In genomic region chr7:25218705-25219415, GRCm38 (mm10) we compare ENCODE assay signal across 8 mouse cellular contexts. TPM values are rescaled to one million over a fixed set of nuclear protein-coding genes. Genes with fewer than 3 reads are reported as not detected.
A peak's percentile ranks its signal among the peaks of the same experiment; 100 is the strongest.
DNase-seq lines count a peak whose midpoint lies in the region; ATAC-seq lines count a peak whose summit lies in the region.

No protein-coding gene starts in this region.

- H3K36me3 ChIP-seq in forebrain, embryonic 15.5 days: 0 out of 2 replicates have a peak, but pooled peaks cover 9% of the 10 kb centered on the region
- peaks cover 3% of the 10 kb centered on the region; the same call in 1 of the 2 replicates for H3K36me3 ChIP-seq in intestine, embryonic 16.5 days (ENCODE audit: control insufficient read depth, insufficient read depth, low read length)
- H3K36me3 ChIP-seq in liver, embryonic 16.5 days (ENCODE audit: control insufficient read depth, insufficient read depth): peaks cover 32% of the 10 kb centered on the region
- peaks cover 4% of the 10 kb centered on the region for H3K36me3 ChIP-seq in neural tube, embryonic 12.5 days

- no peaks in the 10 kb centered on the region for H3K27me3 ChIP-seq in forebrain, embryonic 15.5 days
- no peaks in the 10 kb centered on the region for H3K27me3 ChIP-seq in intestine, embryonic 16.5 days (replicated peaks; ENCODE audit: control insufficient read depth, insufficient read depth, low read length)
- no peaks in the 10 kb centered on the region for H3K27me3 ChIP-seq in liver, embryonic 16.5 days (ENCODE audit: control insufficient read depth, insufficient read depth, low read depth, low read length)
- no peaks in the 10 kb centered on the region for H3K27me3 ChIP-seq in neural tube, embryonic 12.5 days (replicated peaks)

- no peak for ATAC-seq in forebrain, embryonic 15.5 days (replicated peaks)
- ATAC-seq in intestine, embryonic 16.5 days: peak; percentile 8
- ATAC-seq in liver, embryonic 16.5 days (ENCODE audit: low read depth): peak; percentile 9
- ATAC-seq in neural tube, embryonic 12.5 days (ENCODE audit: low FRiP score, low read depth): peak; percentile 25

- peak overlapping the region; percentile 57 for H3K9ac ChIP-seq in forebrain, embryonic 15.5 days (replicated peaks)
- H3K9ac ChIP-seq in intestine, embryonic 16.5 days (ENCODE audit: low read depth, low read length): peak overlapping the region; percentile 82
- H3K9ac ChIP-seq in liver, embryonic 16.5 days (ENCODE audit: low read depth, low read length): peak overlapping the region; percentile 91
- H3K9ac ChIP-seq in neural tube, embryonic 12.5 days: peak overlapping the region; percentile 64

- WGBS in forebrain, embryonic 15.5 days: under 1% methylated on average over 53 of the region's 53 CpGs
- under 1% methylated on average over 53 of the region's 53 CpGs for WGBS in intestine, embryonic 16.5 days
- WGBS in liver, embryonic 16.5 days (ENCODE audit: insufficient replicate concordance): under 1% methylated on average over 53 of the region's 53 CpGs
- WGBS in neural tube, embryonic 12.5 days: under 1% methylated on average over 53 of the region's 53 CpGs

- DNase-seq in kidney, adult 11 months: peak; percentile 53
- DNase-seq in kidney, adult 9 months: no peak
- peak; percentile 53 to 57 for DNase-seq in cerebellum, adult 18-20 months
- DNase-seq in thymus, adult 18-20 months: peak; percentile 46 to 66

- H3K4me1 ChIP-seq in forebrain, embryonic 15.5 days: peaks cover 35% of the 10 kb centered on the region
- H3K4me1 ChIP-seq in intestine, embryonic 16.5 days (ENCODE audit: control insufficient read depth, insufficient read depth, low read length): peaks cover 27% of the 10 kb centered on the region
- peaks cover 53% of the 10 kb centered on the region for H3K4me1 ChIP-seq in liver, embryonic 16.5 days (ENCODE audit: control insufficient read depth, low read depth, low read length)
- H3K4me1 ChIP-seq in neural tube, embryonic 12.5 days: peaks cover 35% of the 10 kb centered on the region

- H3K27ac ChIP-seq in forebrain, embryonic 15.5 days (replicated peaks): peak overlapping the region; percentile 91; the same call in 1 of the 2 replicates
- H3K27ac ChIP-seq in intestine, embryonic 16.5 days (ENCODE audit: low read length): peak overlapping the region; percentile 82
- H3K27ac ChIP-seq in liver, embryonic 16.5 days (ENCODE audit: low read length): peak overlapping the region; percentile 98
- no peak overlapping the region for H3K27ac ChIP-seq in neural tube, embryonic 12.5 days

- peak overlapping the region; percentile 73 for H3K4me2 ChIP-seq in forebrain, embryonic 15.5 days (replicated peaks)
- H3K4me2 ChIP-seq in intestine, embryonic 16.5 days (ENCODE audit: low read depth, low read length): peak overlapping the region; percentile 87
- peak overlapping the region; percentile 91 for H3K4me2 ChIP-seq in liver, embryonic 16.5 days (ENCODE audit: low read depth, low read length)
- H3K4me2 ChIP-seq in neural tube, embryonic 12.5 days (replicated peaks): peak overlapping the region; percentile 98

- H3K9me3 ChIP-seq in forebrain, embryonic 15.5 days: no peaks in the 10 kb centered on the region
- no peaks in the 10 kb centered on the region for H3K9me3 ChIP-seq in intestine, embryonic 16.5 days (ENCODE audit: control insufficient read depth, low read length)
- no peaks in the 10 kb centered on the region for H3K9me3 ChIP-seq in liver, embryonic 16.5 days (replicated peaks; ENCODE audit: control insufficient read depth, low read length)
- no peaks in the 10 kb centered on the region for H3K9me3 ChIP-seq in neural tube, embryonic 12.5 days

- peak overlapping the region; percentile 63 for H3K4me3 ChIP-seq in forebrain, embryonic 15.5 days
- peak overlapping the region; percentile 73 for H3K4me3 ChIP-seq in intestine, embryonic 16.5 days (ENCODE audit: low read length)
- H3K4me3 ChIP-seq in liver, embryonic 16.5 days (ENCODE audit: low read depth, low read length): peak overlapping the region; percentile 98
- H3K4me3 ChIP-seq in neural tube, embryonic 12.5 days: peak overlapping the region; percentile 49

RNA-seq across cellular contexts. Expression of gene Dedd2, which starts 1.6 kb away (rescaled TPM):
- 17.7 and 18.0 TPM in 2 replicates for polyA plus RNA-seq in forebrain, embryonic 15.5 days (2015; fragmentation: Nextera tagmentation; extraction: Ambion mirVana)
- polyA plus RNA-seq in intestine, embryonic 16.5 days (2015; fragmentation: Nextera tagmentation; extraction: Ambion mirVana): 11.3 and 11.9 TPM in 2 replicates
- 29.2 and 31.9 TPM in 2 replicates for polyA plus RNA-seq in liver, embryonic 16.5 days (2015; fragmentation: Nextera tagmentation; extraction: Ambion mirVana)
- polyA plus RNA-seq in neural tube, embryonic 12.5 days (2016; fragmentation: Nextera tagmentation; extraction: Ambion mirVana): 15.5 and 17.7 TPM in 2 replicates

RNA-seq across cellular contexts. Expression of gene Zfp526, which starts 2.4 kb away (rescaled TPM):
- 1.9 and 2.0 TPM in 2 replicates for polyA plus RNA-seq in forebrain, embryonic 15.5 days (2015; fragmentation: Nextera tagmentation; extraction: Ambion mirVana)
- 1.9 and 2.3 TPM in 2 replicates for polyA plus RNA-seq in intestine, embryonic 16.5 days (2015; fragmentation: Nextera tagmentation; extraction: Ambion mirVana)
- polyA plus RNA-seq in liver, embryonic 16.5 days (2015; fragmentation: Nextera tagmentation; extraction: Ambion mirVana): 1.6 and 1.9 TPM in 2 replicates
- 2.1 and 2.9 TPM in 2 replicates for polyA plus RNA-seq in neural tube, embryonic 12.5 days (2016; fragmentation: Nextera tagmentation; extraction: Ambion mirVana)

RNA-seq across cellular contexts. Expression of gene Gsk3a, which starts 18.8 kb away (rescaled TPM):
- 16.2 and 17.4 TPM in 2 replicates for polyA plus RNA-seq in forebrain, embryonic 15.5 days (2015; fragmentation: Nextera tagmentation; extraction: Ambion mirVana)
- 4.0 and 5.9 TPM in 2 replicates for polyA plus RNA-seq in intestine, embryonic 16.5 days (2015; fragmentation: Nextera tagmentation; extraction: Ambion mirVana)
- polyA plus RNA-seq in liver, embryonic 16.5 days (2015; fragmentation: Nextera tagmentation; extraction: Ambion mirVana): 4.0 and 5.3 TPM in 2 replicates
- polyA plus RNA-seq in neural tube, embryonic 12.5 days (2016; fragmentation: Nextera tagmentation; extraction: Ambion mirVana): 19.1 and 20.3 TPM in 2 replicates

RNA-seq across cellular contexts. Expression of gene Erf, which starts 31.7 kb away (rescaled TPM):
- 4.8 and 5.5 TPM in 2 replicates for polyA plus RNA-seq in forebrain, embryonic 15.5 days (2015; fragmentation: Nextera tagmentation; extraction: Ambion mirVana)
- 6.6 and 7.9 TPM in 2 replicates for polyA plus RNA-seq in intestine, embryonic 16.5 days (2015; fragmentation: Nextera tagmentation; extraction: Ambion mirVana)
- polyA plus RNA-seq in liver, embryonic 16.5 days (2015; fragmentation: Nextera tagmentation; extraction: Ambion mirVana): 3.4 and 3.6 TPM in 2 replicates
- polyA plus RNA-seq in neural tube, embryonic 12.5 days (2016; fragmentation: Nextera tagmentation; extraction: Ambion mirVana): 11.9 and 13.1 TPM in 2 replicates

RNA-seq across cellular contexts. Expression of gene Pou2f2, which starts 39.3 kb away (rescaled TPM):
- 17.4 and 17.5 TPM in 2 replicates for polyA plus RNA-seq in forebrain, embryonic 15.5 days (2015; fragmentation: Nextera tagmentation; extraction: Ambion mirVana)
- polyA plus RNA-seq in intestine, embryonic 16.5 days (2015; fragmentation: Nextera tagmentation; extraction: Ambion mirVana): 1.0 and 1.2 TPM in 2 replicates
- 0.99 and 1.7 TPM in 2 replicates for polyA plus RNA-seq in liver, embryonic 16.5 days (2015; fragmentation: Nextera tagmentation; extraction: Ambion mirVana)
- 28.1 and 32.6 TPM in 2 replicates for polyA plus RNA-seq in neural tube, embryonic 12.5 days (2016; fragmentation: Nextera tagmentation; extraction: Ambion mirVana)
